Mouse (Mus musculus) layer of hippocampus, postnatal 25 days (tissue): ENCODE results near the gene Orc6. TPM values are rescaled to one million over a fixed set of nuclear protein-coding genes. Genes with fewer than 3 reads are reported as not detected.

Source experiments
- total RNA-seq, 2 experiments: library from RNA; stranded (reverse); gene quantifications; 2 replicates each; pipeline ENCODE4 v1.2.3; 2021

Orc6 gene
- total RNA-seq, 2 experiments from 2014 or later = 30.7 to 32.9 TPM

Other genes starting within 250 kb of the Orc6 start
- gene Fbxw9, start 239.6 kb upstream of the Orc6 start, total RNA-seq = 10 to 100 TPM; 19.7 to 27.8 TPM
- not detected for gene Gm5741, start 231.7 kb upstream of the Orc6 start, total RNA-seq
- gene Dhps, start 227.9 kb upstream of the Orc6 start, total RNA-seq = 10 to 100 TPM; 57.7 to 62.0 TPM
- gene Wdr83os, start 218.9 kb upstream of the Orc6 start, total RNA-seq = 10 to 100 TPM; 57.7 to 69.0 TPM
- 10 to 100 TPM; 28.7 to 32.3 TPM for gene Wdr83, start 218.3 kb upstream of the Orc6 start, total RNA-seq
- gene Man2b1, start 216.4 kb upstream of the Orc6 start, total RNA-seq = 10 to 100 TPM; 36.1 to 41.8 TPM
- 1 to 10 TPM; 7.0 to 7.1 TPM for gene Zfp791, start 176.5 kb upstream of the Orc6 start, total RNA-seq
- not detected for gene Cks1brt, start 147.7 kb upstream of the Orc6 start, total RNA-seq
- gene Olfr371, start 73.6 kb upstream of the Orc6 start, total RNA-seq = not detected
- 100 to 1,000 TPM; 127 to 138 TPM for gene Vps35, start 170 bp downstream of the Orc6 start, total RNA-seq
- gene Mylk3, start 86.7 kb downstream of the Orc6 start, total RNA-seq = 1 to 10 TPM; 2.2 to 2.4 TPM
- gene 4921524J17Rik, start 133.2 kb downstream of the Orc6 start, total RNA-seq = 10 to 100 TPM; 17.3 to 19.8 TPM
- 10 to 100 TPM; 61.8 to 80.8 TPM for gene Gpt2, start 192.9 kb downstream of the Orc6 start, total RNA-seq